Mouse (Mus musculus): ENCODE measurements around the gene Olfr203. TPM values are rescaled to one million over a fixed set of nuclear protein-coding genes. Genes with fewer than 3 reads are reported as not detected.

Gene Olfr203
- polyA plus RNA-seq, 1 experiment from 2014 or later: not detected

Other genes with a start within 250 kb of the Olfr203 start
- not detected in 2 replicates for gene Olfr190, start 220.9 kb upstream of the Olfr203 start, polyA plus RNA-seq (2015; fragmentation: Nextera tagmentation; extraction: Ambion mirVana)
- gene Olfr191, start 209.1 kb upstream of the Olfr203 start, polyA plus RNA-seq (2015; fragmentation: Nextera tagmentation; extraction: Ambion mirVana): not detected in 2 replicates
- not detected in 2 replicates for gene Olfr193, start 187.0 kb upstream of the Olfr203 start, polyA plus RNA-seq (2015; fragmentation: Nextera tagmentation; extraction: Ambion mirVana)
- gene Olfr194, start 177.8 kb upstream of the Olfr203 start, polyA plus RNA-seq (2015; fragmentation: Nextera tagmentation; extraction: Ambion mirVana): not detected in 2 replicates
- gene Olfr195, start 151.8 kb upstream of the Olfr203 start, polyA plus RNA-seq (2015; fragmentation: Nextera tagmentation; extraction: Ambion mirVana): 0.06 TPM in 1 of 2 replicates, not detected in the other
- gene Olfr196, start 128.4 kb upstream of the Olfr203 start, polyA plus RNA-seq (2015; fragmentation: Nextera tagmentation; extraction: Ambion mirVana): not detected in 2 replicates
- gene Olfr198, start 95.3 kb upstream of the Olfr203 start, polyA plus RNA-seq (2015; fragmentation: Nextera tagmentation; extraction: Ambion mirVana): not detected in 2 replicates
- gene Olfr199, start 79.1 kb upstream of the Olfr203 start, polyA plus RNA-seq (2015; fragmentation: Nextera tagmentation; extraction: Ambion mirVana): not detected in 2 replicates
- gene Olfr201, start 26.2 kb upstream of the Olfr203 start, polyA plus RNA-seq (2015; fragmentation: Nextera tagmentation; extraction: Ambion mirVana): not detected in 2 replicates
- gene Olfr202, start 12.1 kb upstream of the Olfr203 start, polyA plus RNA-seq (2015; fragmentation: Nextera tagmentation; extraction: Ambion mirVana): not detected in 2 replicates
- not detected in 2 replicates for gene Olfr204, start 19.4 kb downstream of the Olfr203 start, polyA plus RNA-seq (2015; fragmentation: Nextera tagmentation; extraction: Ambion mirVana)
- not detected in 2 replicates for gene Olfr205, start 32.3 kb downstream of the Olfr203 start, polyA plus RNA-seq (2015; fragmentation: Nextera tagmentation; extraction: Ambion mirVana)
- gene Olfr206, start 50.4 kb downstream of the Olfr203 start, polyA plus RNA-seq (2015; fragmentation: Nextera tagmentation; extraction: Ambion mirVana): not detected in 2 replicates
- not detected in 2 replicates for gene Olfr209, start 65.1 kb downstream of the Olfr203 start, polyA plus RNA-seq (2015; fragmentation: Nextera tagmentation; extraction: Ambion mirVana)
- gene Gabrr3, start 108.5 kb downstream of the Olfr203 start, polyA plus RNA-seq (2015; fragmentation: Nextera tagmentation; extraction: Ambion mirVana): not detected in 2 replicates
- 36.9 and 39.4 TPM in 2 replicates for gene Riox2, start 172.9 kb downstream of the Olfr203 start, polyA plus RNA-seq (2015; fragmentation: Nextera tagmentation; extraction: Ambion mirVana)